Mouse (Mus musculus) Muller cell, postnatal 12 days (primary cell): ENCODE results near the gene Ttc36.

Experiments used
- DNase-seq: peaks from one replicate; pipeline ENCODE4 v3.0.0-alpha.2; 2015; ENCODE audit errors: inconsistent ontology term

The Ttc36 gene

DNA sequence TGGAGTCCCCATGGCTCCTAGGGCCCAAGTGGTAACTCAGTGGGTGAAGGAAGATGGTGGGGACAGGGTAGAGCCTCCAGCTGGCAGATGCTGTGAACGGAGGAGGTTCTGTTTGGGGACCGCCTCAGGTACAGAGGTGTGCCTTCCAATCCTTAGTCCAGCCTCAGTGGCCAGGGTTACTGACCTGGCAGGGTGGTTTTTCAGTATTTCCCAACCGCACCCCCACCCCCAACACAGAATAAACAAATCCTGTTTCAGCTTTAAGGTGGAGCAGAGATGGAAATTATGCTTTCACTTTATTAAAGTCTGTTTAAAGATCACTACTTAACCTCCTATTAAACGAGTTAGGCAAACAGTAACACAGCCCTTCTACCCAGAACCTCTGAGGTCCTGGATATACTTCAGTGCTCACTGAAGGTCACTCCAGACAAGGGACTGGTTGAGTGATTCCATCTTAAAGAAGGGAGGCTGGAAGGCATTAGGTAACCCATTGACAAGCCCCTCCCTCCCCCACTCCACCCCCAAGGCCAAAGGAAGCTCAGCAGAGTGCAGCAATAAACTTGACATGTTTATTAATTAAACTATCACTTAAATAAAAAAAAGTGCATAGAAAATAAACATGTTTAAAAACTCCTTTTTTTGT is at the start of gene Ttc36:
TSS of gene Ttc36 (minus strand) at position 265 of the 643 bp plus-strand sequence.
- DNase-seq, result no peak

GRCm38 (mm10) chr9:44847446-44847845 is 44.6 kb upstream of the Ttc36 start:
- DNase-seq, result no peak

DNA sequence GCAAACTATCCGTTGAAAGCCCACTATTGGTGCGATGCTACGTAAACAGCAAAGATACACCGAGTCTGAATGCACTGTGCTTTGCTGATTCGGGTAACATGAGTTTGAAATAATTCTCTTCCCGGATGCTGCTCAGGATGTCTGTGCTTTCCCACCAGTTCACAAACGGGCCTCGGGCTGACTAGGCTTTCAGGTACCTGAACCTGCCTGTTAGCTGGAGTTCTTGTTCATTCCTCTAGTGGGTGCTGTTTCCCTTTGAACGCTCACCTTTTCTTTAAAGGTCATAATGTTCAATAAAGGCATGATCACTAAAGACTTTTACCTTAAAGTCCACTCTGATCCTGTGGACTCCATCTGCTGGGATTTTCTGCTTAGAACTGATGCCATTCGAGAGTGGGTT is 38.4 kb upstream of the Ttc36 start:
- DNase-seq, result no peak

DNA sequence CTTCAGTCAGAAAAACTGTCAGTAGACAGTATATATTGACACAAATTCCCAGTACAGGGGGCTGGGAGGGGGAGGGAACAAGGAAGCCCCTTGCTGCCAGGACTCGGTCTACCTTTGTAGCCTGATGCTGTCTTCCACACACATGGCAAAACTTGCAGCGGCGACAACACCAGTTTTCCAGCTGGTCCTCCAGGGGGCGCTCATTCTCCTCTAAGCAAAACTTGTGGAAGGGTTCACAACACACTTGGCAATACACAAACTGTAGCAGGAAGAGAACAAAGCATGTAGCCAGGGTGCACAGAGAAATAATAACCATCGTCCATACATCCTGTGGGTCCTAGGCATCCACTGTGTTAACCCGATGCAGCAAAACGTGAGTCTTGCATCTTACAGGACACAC is 33.6 kb upstream of the Ttc36 start:
- peak; percentile 70 for DNase-seq

DNA sequence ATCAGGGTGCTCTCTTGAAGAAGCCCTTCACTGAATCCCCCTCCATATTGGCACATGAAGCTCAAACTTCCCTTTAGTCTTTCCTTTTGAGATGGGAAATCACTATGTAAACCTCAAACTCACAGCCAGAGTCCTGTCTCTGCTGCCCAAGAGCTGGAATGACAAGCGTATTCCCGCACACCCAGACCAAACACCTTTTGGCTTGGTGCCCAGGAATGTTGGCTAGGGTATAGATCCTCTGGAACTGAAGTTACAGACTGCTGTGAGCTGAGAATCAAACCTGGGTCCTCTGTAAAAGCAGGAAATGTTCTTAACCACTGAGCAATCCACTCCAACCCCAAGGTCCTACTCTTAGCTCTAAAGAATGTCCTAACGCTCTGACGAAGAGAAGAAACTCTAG is 29.5 kb upstream of the Ttc36 start:
- peak; percentile 25 for DNase-seq

GRCm38 (mm10) chr9:44830506-44830905 is 27.6 kb upstream of the Ttc36 start:
- peak; percentile 43 for DNase-seq

GRCm38 (mm10) chr9:44828944-44829343 is 26.1 kb upstream of the Ttc36 start:
- DNase-seq, result no peak

DNA sequence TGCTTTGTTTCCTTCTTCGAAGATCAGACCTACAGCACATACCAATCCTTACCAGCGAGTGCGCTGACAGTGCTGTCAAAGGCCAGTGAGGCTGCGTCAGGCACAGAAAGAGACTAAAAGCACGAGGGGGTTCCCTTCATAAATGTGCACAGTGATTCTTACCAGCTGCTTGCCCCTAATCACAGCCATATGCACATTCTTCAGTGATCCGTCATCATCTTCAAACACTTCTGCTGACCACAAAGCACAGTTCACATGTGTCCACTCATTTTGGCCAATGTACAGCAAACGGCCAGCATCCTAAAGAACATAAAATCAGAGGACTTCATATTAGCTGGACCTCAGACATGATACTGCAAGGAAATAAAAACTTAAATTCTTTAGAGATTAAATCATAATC is 23.8 kb upstream of the Ttc36 start:
- DNase-seq, result no peak

DNA sequence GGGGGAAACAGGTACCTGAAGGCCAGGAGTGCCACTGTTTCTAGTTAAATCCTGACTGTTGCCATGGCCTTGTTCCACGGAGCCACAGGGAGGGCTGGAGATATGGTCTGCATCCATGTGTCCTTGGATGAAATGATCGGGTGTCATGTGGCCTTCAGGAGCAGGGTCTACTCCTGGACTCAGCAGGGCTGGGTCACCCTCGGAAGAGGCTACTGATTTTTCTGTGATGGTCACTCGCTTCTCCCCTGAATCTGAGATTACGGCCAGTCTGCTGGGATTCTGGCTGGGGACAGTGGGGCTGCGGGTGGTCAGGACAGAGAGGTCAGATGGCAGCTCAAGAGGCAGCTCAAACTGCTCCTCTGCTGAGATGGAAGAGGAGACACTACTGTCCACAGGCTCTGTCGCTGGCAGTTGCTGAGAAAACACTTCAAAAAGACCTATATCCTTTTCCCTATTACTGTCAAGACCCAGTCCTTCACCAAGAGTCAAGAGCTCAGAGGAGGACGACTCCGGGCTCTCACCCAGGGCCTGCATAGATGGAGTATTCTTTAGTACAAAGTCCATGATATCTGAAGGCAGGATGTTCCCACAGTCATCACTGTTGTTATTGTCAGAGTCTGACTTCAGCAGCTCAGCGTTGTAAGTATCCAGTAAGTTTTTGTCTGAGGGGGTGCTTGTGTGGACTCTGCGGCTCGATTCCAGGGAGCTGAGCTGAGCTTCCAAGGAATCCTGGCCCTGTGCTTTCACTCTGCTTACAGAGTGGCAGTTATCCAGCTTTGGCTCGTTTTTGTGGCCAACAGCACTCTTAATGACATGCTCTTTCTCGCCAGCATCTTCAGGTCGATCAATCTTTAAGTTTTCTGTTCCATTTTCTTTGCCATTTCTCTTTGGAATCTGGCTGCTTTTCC is 17.3 kb upstream of the Ttc36 start:
- no peak for DNase-seq

DNA sequence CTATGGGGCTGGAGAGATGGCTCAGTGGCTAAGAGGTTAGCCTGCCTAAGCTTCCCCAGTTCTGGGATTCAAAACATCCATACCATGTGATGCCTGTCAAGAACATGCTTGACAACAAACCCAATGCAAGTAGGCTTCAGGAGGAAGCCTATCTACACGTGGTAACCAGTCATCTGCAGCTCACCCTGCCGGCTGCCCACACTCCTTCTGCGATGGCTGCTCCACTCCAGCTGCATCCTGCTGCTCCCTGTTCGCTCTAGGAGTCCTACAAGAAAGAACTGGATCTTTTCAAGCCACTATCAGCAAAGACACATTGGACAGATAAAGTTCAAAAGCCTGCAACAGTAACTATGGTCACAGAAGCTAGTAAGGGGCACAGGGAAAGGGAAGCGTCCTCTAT is 14.7 kb upstream of the Ttc36 start:
- DNase-seq, result no peak

- no peak for DNase-seq
Measured at GRCm38 (mm10) chr9:44814179-44814578, 11.3 kb upstream of the Ttc36 start.

- DNase-seq, result no peak
Measured at GRCm38 (mm10) chr9:44810316-44810715, 7.4 kb upstream of the Ttc36 start.

DNA sequence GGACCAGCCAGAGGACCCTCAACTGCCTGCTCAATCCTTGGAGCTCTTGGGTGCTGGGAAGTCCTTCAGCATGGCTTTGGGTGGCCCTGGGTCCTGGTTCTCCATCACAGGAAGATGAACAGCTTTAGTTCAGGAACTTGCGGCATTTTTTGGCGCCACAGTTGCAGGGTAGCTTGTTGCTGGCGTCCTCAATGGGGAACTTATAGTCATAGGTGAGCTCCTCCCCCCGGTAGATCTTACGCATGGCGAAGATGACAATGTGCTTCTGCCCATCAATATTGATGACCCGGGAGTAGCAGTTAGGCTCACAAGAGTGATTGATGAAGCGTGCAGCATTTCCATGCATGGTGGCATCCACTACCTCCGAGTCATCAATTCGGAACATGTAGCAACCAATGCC is 4.9 kb upstream of the Ttc36 start:
- DNase-seq, result no peak

GRCm38 (mm10) chr9:44807141-44807540 is 4.3 kb upstream of the Ttc36 start:
- DNase-seq, result no peak

GRCm38 (mm10) chr9:44805536-44805935 is 2.7 kb upstream of the Ttc36 start:
- DNase-seq, result no peak

- DNase-seq, result no peak
Measured at GRCm38 (mm10) chr9:44804678-44805077, 1.8 kb upstream of the Ttc36 start.

DNA sequence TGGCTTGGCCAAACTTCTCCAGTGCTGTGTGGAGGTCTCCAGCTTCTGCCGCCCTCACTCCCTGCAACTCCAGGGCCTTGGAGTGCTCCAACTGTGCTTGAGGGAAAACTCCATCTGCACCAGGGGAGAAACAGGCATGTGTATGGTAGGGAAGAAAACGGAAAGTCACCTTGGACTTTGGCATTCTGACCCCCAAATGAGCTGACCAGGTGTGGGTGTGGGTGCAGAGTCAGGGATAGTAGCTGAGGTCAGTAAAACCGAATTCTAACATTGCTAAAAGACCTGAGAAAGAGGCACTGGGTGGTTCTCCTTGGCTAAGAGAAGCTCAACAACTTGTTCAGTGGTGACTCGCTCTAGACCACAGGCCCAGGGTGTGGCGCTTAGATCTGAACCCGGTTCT is 1.2 kb downstream of the Ttc36 start:
- DNase-seq, result no peak

GRCm38 (mm10) chr9:44799958-44800324 is 2.9 kb downstream of the Ttc36 start:
- no peak for DNase-seq

GRCm38 (mm10) chr9:44799102-44799957 is 3.5 kb downstream of the Ttc36 start, which contains the start of gene Tmem25:
Tmem25 (minus strand) TSS chr9:44799307.
- DNase-seq, result peak; percentile 89

DNA sequence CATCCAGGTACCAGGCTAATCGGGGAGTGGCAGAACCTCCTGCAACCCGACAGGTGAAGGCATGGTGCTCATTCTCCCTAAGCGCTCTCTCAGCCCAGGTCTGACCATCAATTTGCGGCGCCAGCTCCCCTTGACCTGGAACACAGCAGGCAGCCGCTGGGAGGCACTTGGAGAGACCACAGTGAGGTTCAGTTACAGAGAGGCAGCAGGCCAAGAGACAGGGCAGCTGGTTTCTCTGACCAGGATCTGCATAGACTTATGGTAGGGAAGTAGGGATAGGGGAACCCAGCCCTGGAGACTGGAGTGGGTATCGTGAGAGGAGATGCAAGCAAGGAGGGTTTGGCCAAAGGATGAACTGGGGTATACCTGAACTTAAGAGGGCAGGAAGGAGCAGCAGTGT is 4.6 kb downstream of the Ttc36 start:
- DNase-seq, result no peak

DNA sequence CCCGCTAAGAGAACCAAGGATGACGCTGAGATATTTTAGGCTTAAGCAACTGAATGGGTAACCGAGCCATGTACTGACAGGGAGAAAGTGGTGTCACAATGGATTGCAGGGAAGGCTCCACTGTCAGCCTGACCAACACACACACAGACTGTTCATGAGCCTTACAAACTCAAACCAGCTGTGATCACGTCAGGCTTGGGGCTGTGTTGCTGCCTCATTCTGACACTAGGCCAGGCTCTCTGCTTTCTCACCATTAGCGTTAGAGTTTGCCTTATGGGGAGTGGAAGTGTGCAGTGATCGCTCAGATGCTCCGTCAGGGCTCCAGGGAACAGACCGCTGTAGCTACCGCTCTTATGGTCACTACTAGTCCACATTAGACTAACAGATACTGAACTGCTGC is 10.0 kb downstream of the Ttc36 start:
- no peak for DNase-seq
